Mouse (Mus musculus): ENCODE results near the gene Mospd2. TPM values are rescaled to one million over a fixed set of nuclear protein-coding genes. Genes with fewer than 3 reads are reported as not detected.

Mospd2 gene
- total and polyA plus RNA-seq, 2 experiments from 2014 or later, result 7.3 to 13.3 TPM

- ATAC-seq (ENCODE audit: insufficient read depth, low read depth), result no peak
- no peaks in the 10 kb centered on the region for H3K27me3 ChIP-seq (ENCODE audit: control insufficient read depth, insufficient read depth, low read length)
- no peak overlapping the region for H3K9ac ChIP-seq (replicated peaks; ENCODE audit: low read depth, low read length)
- H3K36me3 ChIP-seq (replicated peaks; ENCODE audit: control insufficient read depth, insufficient read depth, low read length), result no peaks in the 10 kb centered on the region
- H3K4me2 ChIP-seq (ENCODE audit: low read depth, low read length), result no peak overlapping the region
- H3K4me3 ChIP-seq (ENCODE audit: low read depth, low read length), result no peak overlapping the region
- no peaks in the 10 kb centered on the region for H3K4me1 ChIP-seq (ENCODE audit: control insufficient read depth, insufficient read depth)
- 83% methylated on average over 3 of the region's 3 CpGs for WGBS
- DNase-seq (ENCODE audit: low spot score), result no peak
- TF ChIP-seq CTCF (IDR thresholded peaks at IDR 0.05; ENCODE audit: low read depth) (no peak), EP300 (IDR thresholded peaks at IDR 0.05; ENCODE audit: low read depth) (no peak)
- no peak overlapping the region for H3K27ac ChIP-seq (ENCODE audit: low read depth)
- no peaks in the 10 kb centered on the region for H3K9me3 ChIP-seq (replicated peaks; ENCODE audit: control insufficient read depth, low read length)
Observed at GRCm38 (mm10) chrX:164965750-164966448, 14.3 kb downstream of the Mospd2 start.

- no peaks in the 10 kb centered on the region for H3K36me3 ChIP-seq (replicated peaks; ENCODE audit: control insufficient read depth, insufficient read depth, low read length)
- H3K9me3 ChIP-seq (replicated peaks; ENCODE audit: control insufficient read depth, low read length), result no peaks in the 10 kb centered on the region
- no peak overlapping the region for H3K9ac ChIP-seq (replicated peaks; ENCODE audit: low read depth, low read length)
- no peak for DNase-seq (ENCODE audit: low spot score)
- TF ChIP-seq EP300 (IDR thresholded peaks at IDR 0.05; ENCODE audit: low read depth), result no peak
- TF ChIP-seq CTCF (IDR thresholded peaks at IDR 0.05; ENCODE audit: low read depth), result no peak
- no peak overlapping the region; the same call in 1 of the 2 replicates for H3K27ac ChIP-seq (ENCODE audit: low read depth)
- no peak for ATAC-seq (ENCODE audit: insufficient read depth, low read depth)
- no peak overlapping the region for H3K4me3 ChIP-seq (ENCODE audit: low read depth, low read length)
- no peaks in the 10 kb centered on the region for H3K4me1 ChIP-seq (ENCODE audit: control insufficient read depth, insufficient read depth)
- 70% methylated on average over 5 of the region's 5 CpGs for WGBS
- no peaks in the 10 kb centered on the region for H3K27me3 ChIP-seq (ENCODE audit: control insufficient read depth, insufficient read depth, low read length)
- no peak overlapping the region for H3K4me2 ChIP-seq (ENCODE audit: low read depth, low read length)
Observed at GRCm38 (mm10) chrX:164952601-164953375, 27.4 kb downstream of the Mospd2 start.

GRCm38 (mm10) chrX:164951858-164952576, 28.2 kb downstream of the Mospd2 start:
- TF ChIP-seq CTCF (IDR thresholded peaks at IDR 0.05; ENCODE audit: low read depth) (no peak), EP300 (IDR thresholded peaks at IDR 0.05; ENCODE audit: low read depth) (no peak)
- ATAC-seq (ENCODE audit: insufficient read depth, low read depth) (peak; percentile 36; the same call in 1 of the 2 replicates), DNase-seq (ENCODE audit: low spot score) (no peak)
- Histone ChIP-seq H3K36me3 (replicated peaks; ENCODE audit: control insufficient read depth, insufficient read depth, low read length) (no peaks in the 10 kb centered on the region), H3K4me2 (ENCODE audit: low read depth, low read length) (no peak overlapping the region), H3K9ac (replicated peaks; ENCODE audit: low read depth, low read length) (no peak overlapping the region), H3K27ac (ENCODE audit: low read depth) (peak overlapping the region; percentile 30; the same call in 1 of the 2 replicates), H3K9me3 (replicated peaks; ENCODE audit: control insufficient read depth, low read length) (no peaks in the 10 kb centered on the region), H3K27me3 (ENCODE audit: control insufficient read depth, insufficient read depth, low read length) (no peaks in the 10 kb centered on the region), H3K4me1 (ENCODE audit: control insufficient read depth, insufficient read depth) (no peaks in the 10 kb centered on the region), H3K4me3 (ENCODE audit: low read depth, low read length) (no peak overlapping the region)
- 68% methylated on average over 11 of the region's 11 CpGs for WGBS

- Histone ChIP-seq H3K4me2 (ENCODE audit: low read depth, low read length) (no peak overlapping the region), H3K4me3 (ENCODE audit: low read depth, low read length) (no peak overlapping the region), H3K4me1 (ENCODE audit: control insufficient read depth, insufficient read depth) (no peaks in the 10 kb centered on the region), H3K9ac (replicated peaks; ENCODE audit: low read depth, low read length) (no peak overlapping the region), H3K36me3 (replicated peaks; ENCODE audit: control insufficient read depth, insufficient read depth, low read length) (no peaks in the 10 kb centered on the region), H3K9me3 (replicated peaks; ENCODE audit: control insufficient read depth, low read length) (no peaks in the 10 kb centered on the region), H3K27me3 (ENCODE audit: control insufficient read depth, insufficient read depth, low read length) (no peaks in the 10 kb centered on the region), H3K27ac (ENCODE audit: low read depth) (no peak overlapping the region)
- 91% methylated on average over 5 of the region's 5 CpGs for WGBS
- no peak for TF ChIP-seq EP300 (IDR thresholded peaks at IDR 0.05; ENCODE audit: low read depth)
- no peak for TF ChIP-seq CTCF (IDR thresholded peaks at IDR 0.05; ENCODE audit: low read depth)
- no peak for DNase-seq (ENCODE audit: low spot score)
- ATAC-seq (ENCODE audit: insufficient read depth, low read depth), result no peak
Observed at GRCm38 (mm10) chrX:164941540-164941939, 38.6 kb downstream of the Mospd2 start.

GRCm38 (mm10) chrX:164912993-164913392, 67.2 kb downstream of the Mospd2 start:
- no peak for TF ChIP-seq EP300 (IDR thresholded peaks at IDR 0.05; ENCODE audit: low read depth)
- no peak for TF ChIP-seq CTCF (IDR thresholded peaks at IDR 0.05; ENCODE audit: low read depth)
- H3K27me3 ChIP-seq (ENCODE audit: control insufficient read depth, insufficient read depth, low read length), result no peaks in the 10 kb centered on the region
- 41% methylated on average over 3 of the region's 3 CpGs for WGBS
- H3K9me3 ChIP-seq (replicated peaks; ENCODE audit: control insufficient read depth, low read length), result no peaks in the 10 kb centered on the region
- ATAC-seq (ENCODE audit: insufficient read depth, low read depth) (no peak), DNase-seq (ENCODE audit: low spot score) (no peak)
- no peaks in the 10 kb centered on the region for H3K4me1 ChIP-seq (ENCODE audit: control insufficient read depth, insufficient read depth)
- no peak overlapping the region for H3K4me2 ChIP-seq (ENCODE audit: low read depth, low read length)
- no peak overlapping the region for H3K27ac ChIP-seq (ENCODE audit: low read depth)
- no peak overlapping the region for H3K4me3 ChIP-seq (ENCODE audit: low read depth, low read length)
- no peaks in the 10 kb centered on the region for H3K36me3 ChIP-seq (replicated peaks; ENCODE audit: control insufficient read depth, insufficient read depth, low read length)
- H3K9ac ChIP-seq (replicated peaks; ENCODE audit: low read depth, low read length), result no peak overlapping the region
